Mouse (Mus musculus) C2C12 (cell line): Measurements from ENCODE around the gene Tlr2.

ENCODE experiments used
- CTCF ChIP-seq: IDR thresholded peaks from one replicate; pipeline ENCODE4 v1.5.1; 2011; ENCODE audit not compliant: control insufficient read depth, insufficient read depth, insufficient read length
- MAX ChIP-seq: IDR thresholded peaks from one replicate; pipeline ENCODE4 v1.6.1; 2011; ENCODE audit warnings: mild to moderate bottlenecking, control low read depth
- MYOD1 ChIP-seq: IDR thresholded peaks from one replicate; pipeline ENCODE4 v1.6.1; 2011; ENCODE audit warnings: low read depth; ENCODE audit not compliant: control insufficient read depth, insufficient read length
- USF1 ChIP-seq: IDR thresholded peaks from one replicate; pipeline ENCODE4 v1.6.1; 2011; ENCODE audit warnings: low read depth, mild to moderate bottlenecking, control low read depth, moderate library complexity

DNA sequence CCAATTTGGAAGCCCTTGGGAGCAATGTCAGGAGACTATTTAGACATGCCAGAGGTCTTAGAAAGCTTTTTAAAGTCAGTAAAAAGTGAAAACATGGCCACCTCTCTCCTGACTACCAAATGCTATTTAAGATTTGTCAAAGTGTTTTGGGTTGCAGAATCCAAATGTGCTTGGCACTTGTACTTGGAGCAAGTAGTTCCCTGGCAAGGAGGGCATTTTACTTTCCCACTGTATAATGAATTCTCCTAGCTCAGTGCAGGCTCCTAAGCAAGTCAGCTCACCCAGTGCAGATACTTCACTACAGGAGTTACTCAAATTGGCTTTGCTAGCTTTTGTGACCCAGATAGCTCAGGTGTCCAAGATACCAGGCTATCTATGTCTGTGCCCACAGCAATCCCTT is 28.7 kb downstream of the Tlr2 start:
- TF ChIP-seq CTCF (no peak), MYOD1 (no peak), MAX (no peak), USF1 (no peak)
